Mouse (Mus musculus) intestine, embryonic 14.5 days (tissue): ENCODE data around the gene Ell3. TPM values are rescaled to one million over a fixed set of nuclear protein-coding genes. Genes with fewer than 3 reads are reported as not detected.

ENCODE experiments used
- ATAC-seq: fragments of 200-750 bp; cut with Nextera tagmentation; replicated peaks from 2 replicates; pipeline ENCODE4 v1.8.0; 2017; ENCODE audit warnings: low read depth, moderate number of reproducible peaks, moderate TSS enrichment, moderate library complexity; ENCODE audit not compliant: low FRiP score, low TSS enrichment
- DNase-seq: peaks from one replicate; pipeline ENCODE4 v3.0.0-alpha.2; 2018; ENCODE audit warnings: low spot score
- H3K27ac ChIP-seq: fragments of 300-500 bp; sonication (generic); 2 replicates; pipeline ENCODE4 v1.5.1; 2014; ENCODE audit warnings: low read depth, mild to moderate bottlenecking, control low read depth
- H3K27me3 ChIP-seq: fragments of 300-500 bp; sonication (generic); replicated peaks from 2 replicates; pipeline ENCODE4 v1.6.1; 2014; ENCODE audit warnings: low read length, control low read depth; ENCODE audit not compliant: control insufficient read depth, insufficient read depth
- H3K36me3 ChIP-seq: fragments of 300-500 bp; sonication (generic); 2 replicates; pipeline ENCODE4 v1.6.1; 2014; ENCODE audit warnings: low read length, control low read depth; ENCODE audit not compliant: control insufficient read depth, insufficient read depth
- H3K4me1 ChIP-seq: fragments of 300-500 bp; sonication (generic); replicated peaks from 2 replicates; pipeline ENCODE4 v1.6.1; 2014; ENCODE audit warnings: low read length, control low read depth, mixed read lengths; ENCODE audit not compliant: control insufficient read depth, insufficient read depth
- H3K4me2 ChIP-seq: fragments of 300-500 bp; sonication (generic); 2 replicates; pipeline ENCODE4 v1.6.1; 2014; ENCODE audit warnings: low read length
- H3K4me3 ChIP-seq: fragments of 300-500 bp; sonication (generic); 2 replicates; pipeline ENCODE4 v1.5.1; 2014; ENCODE audit warnings: low read depth, low read length, control low read depth, mixed read lengths
- H3K9ac ChIP-seq: fragments of 300-500 bp; sonication (generic); 2 replicates; pipeline ENCODE4 v1.6.1; 2014; ENCODE audit warnings: mild to moderate bottlenecking, low read length
- H3K9me3 ChIP-seq: fragments of 300-500 bp; sonication (generic); 2 replicates; pipeline ENCODE4 v1.6.1; 2016; ENCODE audit warnings: low read length, control low read depth; ENCODE audit not compliant: control insufficient read depth
- WGBS: fragments of 180-500 bp; shearing (Covaris S2); extraction: QIAGEN DNeasy Blood & Tissue Kit; methylation state at CpG from one replicate; pipeline ENCODE4 v1.1.7; 2014; 5-methylcytosine and 5-hydroxymethylcytosine counted together
- polyA plus RNA-seq: library from polyadenylated mRNA; unstranded; fragments of >200 nt; fragmentation: Nextera tagmentation; extraction: Ambion mirVana; gene quantifications from 2 replicates; pipeline ENCODE4 v1.2.1, GENCODE M21; 2014

Gene Ell3
- polyA plus RNA-seq, 1 experiment from 2014 or later: 12.4 TPM

GRCm38 (mm10) chr2:121416356-121416755, 27.7 kb downstream of the Ell3 start:
- ATAC-seq (no peak), DNase-seq (no peak)
- Histone ChIP-seq H3K4me2 (peak overlapping the region; percentile 88), H3K27ac (no peak overlapping the region), H3K36me3 (peaks cover 38% of the 10 kb centered on the region), H3K27me3 (no peaks in the 10 kb centered on the region), H3K4me3 (no peak overlapping the region), H3K9me3 (no peaks in the 10 kb centered on the region), H3K9ac (no peak overlapping the region), H3K4me1 (peaks cover 18% of the 10 kb centered on the region)
- WGBS: 90% methylated on average over 6 of the region's 6 CpGs

GRCm38 (mm10) chr2:121415591-121415990, 28.5 kb downstream of the Ell3 start:
- ATAC-seq (no peak), DNase-seq (no peak)

DNA sequence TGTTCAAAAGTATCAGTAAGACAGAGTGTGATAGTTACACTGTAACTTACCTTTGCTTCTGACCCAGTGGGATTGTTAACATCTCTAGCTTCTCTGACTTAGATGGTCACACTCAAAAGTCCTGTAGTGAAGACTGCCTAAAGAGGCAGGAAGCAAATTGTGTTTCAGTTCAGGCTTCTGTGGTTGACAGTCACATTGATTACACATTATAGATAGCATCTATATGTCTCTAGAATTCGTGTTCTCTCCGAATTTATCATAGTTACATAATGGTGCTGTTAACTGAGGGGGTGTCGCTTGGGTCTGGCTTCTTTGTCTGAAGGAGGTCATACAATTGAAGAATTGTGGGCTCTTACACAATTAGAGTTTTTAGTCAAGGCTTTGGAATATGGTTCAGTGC, 29.0 kb downstream of the Ell3 start:
- Histone ChIP-seq H3K9me3 (no peaks in the 10 kb centered on the region), H3K4me2 (peak overlapping the region; percentile 88), H3K27me3 (no peaks in the 10 kb centered on the region), H3K36me3 (peaks cover 29% of the 10 kb centered on the region), H3K4me1 (peaks cover 18% of the 10 kb centered on the region), H3K4me3 (peak overlapping the region; percentile 100), H3K27ac (no peak overlapping the region), H3K9ac (peak overlapping the region; percentile 100)
- DNase-seq (no peak), ATAC-seq (no peak)
- 45% methylated on average over 3 of the region's 3 CpGs for WGBS

More at GRCm38 (mm10) chr2:121415591-121415990, 28.5 kb downstream of the Ell3 start:
- H3K27ac ChIP-seq: no peak overlapping the region
- H3K4me1 ChIP-seq: peaks cover 18% of the 10 kb centered on the region
- H3K9me3 ChIP-seq: no peaks in the 10 kb centered on the region
- H3K4me2 ChIP-seq: peak overlapping the region; percentile 88
- peak overlapping the region; percentile 100 for H3K4me3 ChIP-seq
- peak overlapping the region; percentile 100 for H3K9ac ChIP-seq
- no peaks in the 10 kb centered on the region for H3K27me3 ChIP-seq
- peaks cover 30% of the 10 kb centered on the region for H3K36me3 ChIP-seq
- WGBS: 76% methylated on average over 3 of the region's 3 CpGs

DNA sequence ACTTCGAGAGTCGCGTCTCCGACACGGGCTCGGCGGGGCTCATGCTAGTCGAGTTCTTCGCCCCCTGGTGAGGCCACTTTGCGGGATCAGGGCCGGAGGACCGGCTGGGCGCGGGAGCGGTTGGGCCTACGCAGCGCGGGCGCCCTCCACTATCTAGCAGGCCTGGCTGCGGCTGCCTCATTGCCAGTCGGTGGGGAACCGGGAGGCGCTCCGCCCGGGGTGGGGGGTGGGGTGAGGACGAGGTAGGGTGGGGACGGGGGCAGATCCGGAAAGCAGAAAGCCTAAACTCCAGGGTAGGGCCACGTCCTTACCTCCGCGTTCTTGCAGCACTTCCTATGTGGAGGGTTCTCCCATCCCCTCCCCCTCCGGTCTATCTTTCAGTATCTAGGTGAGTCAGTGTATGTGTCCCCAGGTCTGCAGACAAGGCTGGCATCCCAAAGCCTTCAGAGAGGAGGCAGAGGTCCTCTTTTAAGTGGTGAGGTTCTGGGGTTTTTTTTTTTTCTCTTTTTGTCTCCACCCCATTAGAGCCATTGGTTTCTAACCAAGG, 29.9 kb downstream of the Ell3 start:
- no peak for DNase-seq
- Histone ChIP-seq H3K4me3 (peak overlapping the region; percentile 100), H3K9me3 (no peaks in the 10 kb centered on the region), H3K9ac (peak overlapping the region; percentile 100), H3K4me2 (peak overlapping the region; percentile 88), H3K27me3 (no peaks in the 10 kb centered on the region), H3K36me3 (peaks cover 27% of the 10 kb centered on the region), H3K27ac (peak overlapping the region; percentile 99), H3K4me1 (peaks cover 18% of the 10 kb centered on the region)
- WGBS: under 1% methylated on average over 32 of the region's 32 CpGs
- ATAC-seq: peak; percentile 62

GRCm38 (mm10) chr2:121413387-121414042, 30.6 kb downstream of the Ell3 start, which contains the start of the genes Pdia3 and Catsper2:
Gene Pdia3 (plus strand): TSS chr2:121413775.
Gene Catsper2 (minus strand): TSS chr2:121413792.
- Histone ChIP-seq H3K9ac (peak within 1 kb of the TSS; percentile 100), H3K4me1 (peaks cover 18% of the 10 kb centered on the region), H3K27ac (peak within 1 kb of the TSS; percentile 99), H3K36me3 (peaks cover 20% of the 10 kb centered on the region), H3K4me2 (peak within 1 kb of the TSS; percentile 88), H3K27me3 (no peaks in the 10 kb centered on the region), H3K9me3 (no peaks in the 10 kb centered on the region), H3K4me3 (peak within 1 kb of the TSS; percentile 100)
- DNase-seq (peak; percentile 95), ATAC-seq (peak; percentile 99)
- WGBS: under 1% methylated on average over 65 of the region's 68 CpGs

GRCm38 (mm10) chr2:121412843-121413386, 31.2 kb downstream of the Ell3 start:
- 12% methylated on average over 4 of the region's 4 CpGs for WGBS
- Histone ChIP-seq H3K4me3 (peak overlapping the region; percentile 100), H3K27ac (peak overlapping the region; percentile 99), H3K9me3 (no peaks in the 10 kb centered on the region), H3K4me1 (peaks cover 18% of the 10 kb centered on the region), H3K36me3 (peaks cover 14% of the 10 kb centered on the region), H3K4me2 (peak overlapping the region; percentile 88), H3K27me3 (no peaks in the 10 kb centered on the region), H3K9ac (peak overlapping the region; percentile 100)
- DNase-seq (no peak), ATAC-seq (peak; percentile 0; the same call in 1 of the 2 replicates)

GRCm38 (mm10) chr2:121408160-121408559, 35.9 kb downstream of the Ell3 start:
- Histone ChIP-seq H3K4me2 (no peak overlapping the region), H3K9ac (no peak overlapping the region), H3K27ac (no peak overlapping the region), H3K4me3 (no peak overlapping the region), H3K4me1 (no peaks in the 10 kb centered on the region), H3K36me3 (no peaks in the 10 kb centered on the region), H3K27me3 (no peaks in the 10 kb centered on the region), H3K9me3 (no peaks in the 10 kb centered on the region)
- ATAC-seq (no peak), DNase-seq (no peak)
- WGBS: 35% methylated on average over 4 of the region's 4 CpGs

DNA sequence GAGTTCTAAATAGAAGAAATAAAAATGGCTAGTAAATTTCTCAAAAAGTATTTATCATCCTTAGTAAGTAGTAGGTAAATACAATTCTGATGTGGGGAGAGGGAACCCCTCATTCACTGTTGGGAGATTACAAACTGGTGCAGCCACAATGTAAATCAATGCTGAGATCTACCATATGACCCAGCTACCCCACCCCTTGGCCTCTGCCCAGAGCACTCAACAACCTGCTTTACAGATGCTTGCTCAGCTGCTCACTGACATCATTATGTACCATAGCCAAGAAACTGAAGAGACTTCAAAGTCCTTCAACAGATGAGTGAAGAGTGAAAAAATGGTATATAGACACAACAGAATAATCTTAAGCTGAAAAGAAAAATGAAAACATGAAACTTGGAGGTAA, 40.8 kb downstream of the Ell3 start:
- no peak overlapping the region for H3K27ac ChIP-seq
- DNase-seq (no peak), ATAC-seq (no peak)
- no peak overlapping the region for H3K4me3 ChIP-seq
- H3K4me2 ChIP-seq: no peak overlapping the region
- no peaks in the 10 kb centered on the region for H3K4me1 ChIP-seq
- no peaks in the 10 kb centered on the region for H3K36me3 ChIP-seq
- no peaks in the 10 kb centered on the region for H3K9me3 ChIP-seq
- no peak overlapping the region for H3K9ac ChIP-seq
- H3K27me3 ChIP-seq: no peaks in the 10 kb centered on the region
